Mouse (Mus musculus): ENCODE results near the gene Nipbl.

GRCm38 (mm10) chr15:8429502-8429901 is 14.8 kb downstream of the Nipbl start:
- TF ChIP-seq CTCF (IDR thresholded peaks at IDR 0.05; ENCODE audit: low read depth) (no peak), EP300 (IDR thresholded peaks at IDR 0.05; ENCODE audit: low read depth) (0 out of 2 replicates have a peak, but pooled peaks have one; percentile 10)
